Mouse (Mus musculus): ENCODE results near the gene Serpinb1b.

DNA sequence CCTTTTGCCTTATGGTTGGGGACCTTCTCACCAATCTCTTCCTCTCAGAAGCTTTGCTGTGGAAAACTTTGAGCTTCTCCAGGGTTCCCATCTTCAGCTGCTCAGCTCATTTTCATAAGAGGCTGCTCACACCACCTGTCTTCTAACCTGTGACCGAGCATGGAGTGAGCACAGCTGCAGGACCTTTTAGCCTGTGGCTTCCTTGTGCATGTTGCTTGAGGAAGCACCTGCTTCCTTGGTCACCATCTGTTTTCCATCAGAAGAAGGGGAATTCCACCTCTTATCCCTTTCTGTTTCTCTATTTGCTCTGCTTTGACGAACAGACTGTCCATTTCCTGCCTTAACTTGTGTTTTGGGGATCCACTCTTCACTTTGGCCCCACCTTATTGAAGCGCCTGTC is 34.7 kb downstream of the Serpinb1b start:
- TF ChIP-seq CTCF (IDR thresholded peaks at IDR 0.05; ENCODE audit: borderline replicate concordance, extremely low read depth, insufficient read depth, insufficient read length) (no peak), POLR2A (IDR thresholded peaks at IDR 0.05; ENCODE audit: borderline replicate concordance, extremely low read depth, insufficient read depth, insufficient read length, poor library complexity, severe bottlenecking) (no peak)
